Mouse (Mus musculus) thymus, postnatal 14 days (tissue): Measurements from ENCODE around the gene Mgat1.
A peak's percentile ranks its signal among the peaks of the same experiment; 100 is the strongest.

Source experiments
- DNase-seq: peaks from one replicate; pipeline ENCODE4 v3.0.0; 2021

Gene Mgat1

DNA sequence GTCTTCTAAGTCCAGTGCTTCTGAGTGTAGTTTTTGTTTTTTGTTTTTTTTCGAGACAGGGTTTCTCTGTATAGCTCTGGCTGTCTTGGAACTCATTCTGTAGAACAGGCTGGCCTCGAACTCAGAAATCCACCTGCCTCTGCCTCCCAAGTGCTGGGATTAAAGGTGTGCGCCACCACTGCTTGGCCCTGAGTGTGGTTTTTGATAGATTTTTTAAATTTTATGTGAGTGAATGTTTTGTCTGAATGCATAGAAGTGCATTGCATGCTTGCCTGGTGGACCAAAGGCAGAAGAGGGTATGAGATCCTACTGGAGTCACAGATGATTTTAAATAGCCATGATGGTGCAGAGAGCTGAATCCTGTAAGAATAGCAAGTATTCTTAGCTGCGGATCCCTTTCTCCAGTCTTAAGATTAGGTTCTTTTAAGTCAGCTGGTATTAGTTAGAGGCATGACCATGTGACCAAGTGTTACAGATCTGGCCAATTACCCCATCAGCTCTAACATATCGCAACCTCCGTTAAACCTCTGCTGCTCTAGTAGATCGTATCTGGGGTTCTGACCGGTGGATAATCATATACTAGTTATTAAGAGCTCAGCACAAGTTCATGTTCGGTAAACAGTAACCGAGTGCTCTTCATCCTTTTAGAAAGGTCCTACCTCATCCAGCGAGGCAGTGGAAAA is 906 bp upstream of the Mgat1 start:
- no peak for DNase-seq

DNA sequence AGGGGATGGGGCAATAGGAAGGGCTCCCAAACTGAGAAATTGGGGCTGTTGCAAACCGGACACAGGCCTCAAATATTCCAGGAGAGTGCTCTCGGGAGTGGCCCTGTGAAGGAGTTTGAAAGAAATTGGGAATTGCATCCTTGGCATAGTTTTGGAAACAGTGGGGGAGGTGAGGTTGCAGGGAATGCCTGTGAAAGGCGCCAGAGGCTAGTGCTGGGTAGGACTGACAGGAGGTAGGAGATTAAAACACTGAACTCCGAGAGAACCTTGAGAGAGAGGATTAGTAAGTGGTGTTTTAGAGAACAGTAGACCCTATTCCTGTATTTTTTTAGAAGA is 572 bp downstream of the Mgat1 start:
- DNase-seq, result no peak

DNA sequence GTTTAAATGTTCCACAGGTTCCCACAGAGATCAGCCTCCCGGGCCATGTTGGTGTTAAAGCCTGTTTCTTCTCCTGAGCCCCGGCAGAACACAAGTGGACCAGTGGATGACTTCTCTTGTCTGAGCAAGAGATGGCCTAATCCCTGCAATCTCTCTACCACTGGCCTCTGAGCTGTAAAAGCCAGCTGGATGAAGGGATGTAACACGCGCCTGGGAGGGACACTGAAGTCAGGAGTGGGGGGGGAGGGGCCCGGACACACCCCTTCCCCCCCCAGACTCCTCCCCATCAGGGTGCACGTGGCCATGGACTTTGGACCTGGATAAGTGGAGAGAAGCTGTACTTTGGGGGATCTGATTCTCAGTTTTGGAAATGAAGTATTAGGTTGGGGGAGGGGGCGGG is 1.2 kb downstream of the Mgat1 start:
- peak; percentile 46 for DNase-seq

DNA sequence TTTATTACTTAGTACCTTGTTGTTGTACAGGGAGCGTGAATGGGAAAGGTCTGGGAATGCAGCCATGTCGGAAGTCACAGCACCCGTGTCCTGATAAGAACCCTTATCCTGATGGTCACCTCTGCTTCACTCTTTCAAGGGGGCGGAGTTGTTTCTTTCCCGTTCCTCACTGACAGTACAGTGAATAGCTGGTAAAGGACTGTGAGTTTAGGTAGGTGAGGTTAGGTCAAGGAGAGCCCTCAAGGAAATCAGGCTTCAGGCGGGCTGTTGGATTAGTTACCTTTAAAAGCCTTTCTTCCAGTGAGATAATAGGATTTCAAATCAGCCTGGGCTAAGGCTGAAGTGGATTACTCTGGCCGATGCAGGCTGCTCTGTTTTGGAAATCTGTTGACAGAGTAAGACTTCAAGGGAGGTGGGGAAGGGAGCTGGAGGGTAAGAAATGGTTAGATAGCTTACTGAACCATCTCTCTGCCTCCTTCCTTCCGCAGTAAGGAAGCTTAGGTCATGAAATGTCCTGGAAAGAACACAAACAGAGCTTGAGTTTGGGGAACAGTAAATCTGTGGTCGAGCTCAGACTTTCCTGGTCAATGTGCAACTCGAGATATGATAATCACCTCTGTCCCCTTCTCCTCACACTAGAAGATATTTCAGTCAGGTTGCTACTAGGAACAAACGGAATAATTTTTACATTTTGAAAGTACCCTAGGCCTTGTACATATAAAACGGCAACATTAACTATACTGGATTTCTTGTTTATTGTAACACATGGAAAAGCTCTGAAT is 1.8 kb downstream of the Mgat1 start:
- DNase-seq, result no peak

DNA sequence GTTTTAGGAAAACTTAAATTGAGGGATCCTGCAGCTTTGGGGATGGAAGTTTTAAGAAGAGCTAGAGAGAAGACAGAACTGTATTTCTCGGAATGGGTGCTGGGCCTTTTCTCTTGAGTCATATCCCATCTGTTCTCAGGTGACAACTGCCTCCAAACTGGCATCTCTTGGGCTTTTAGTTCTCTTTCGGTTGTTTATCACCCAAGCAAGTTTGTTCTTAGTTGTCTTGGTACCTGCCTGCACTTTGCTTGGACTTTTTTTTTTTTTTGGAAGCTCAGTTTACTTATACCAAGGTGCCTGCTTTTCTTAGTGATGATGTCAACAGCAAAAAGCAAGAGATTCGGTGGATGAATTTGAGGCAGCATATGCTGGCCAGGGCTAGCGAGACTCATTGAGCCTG is 2.5 kb downstream of the Mgat1 start:
- DNase-seq, result no peak

DNA sequence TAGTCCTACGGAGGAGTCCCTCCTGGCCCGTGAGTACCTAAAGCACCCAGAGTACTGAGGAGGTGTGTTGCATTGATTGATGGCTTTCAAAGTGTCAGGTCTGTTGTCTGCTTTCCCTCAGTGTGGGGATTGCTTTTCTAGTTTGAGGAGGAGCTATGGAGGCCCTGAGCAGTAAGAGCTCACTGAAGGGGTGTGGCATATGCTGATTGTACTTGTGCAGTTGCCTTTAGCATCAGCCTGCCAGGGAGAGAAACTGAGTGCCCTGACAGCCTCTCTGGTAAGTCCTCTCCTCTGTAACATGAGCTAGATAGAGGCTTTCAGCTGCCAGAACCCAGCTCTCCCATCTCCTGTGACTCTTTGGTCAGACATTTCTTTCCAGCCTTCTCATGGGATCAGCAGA is 3.3 kb downstream of the Mgat1 start:
- peak; percentile 66 for DNase-seq

DNA sequence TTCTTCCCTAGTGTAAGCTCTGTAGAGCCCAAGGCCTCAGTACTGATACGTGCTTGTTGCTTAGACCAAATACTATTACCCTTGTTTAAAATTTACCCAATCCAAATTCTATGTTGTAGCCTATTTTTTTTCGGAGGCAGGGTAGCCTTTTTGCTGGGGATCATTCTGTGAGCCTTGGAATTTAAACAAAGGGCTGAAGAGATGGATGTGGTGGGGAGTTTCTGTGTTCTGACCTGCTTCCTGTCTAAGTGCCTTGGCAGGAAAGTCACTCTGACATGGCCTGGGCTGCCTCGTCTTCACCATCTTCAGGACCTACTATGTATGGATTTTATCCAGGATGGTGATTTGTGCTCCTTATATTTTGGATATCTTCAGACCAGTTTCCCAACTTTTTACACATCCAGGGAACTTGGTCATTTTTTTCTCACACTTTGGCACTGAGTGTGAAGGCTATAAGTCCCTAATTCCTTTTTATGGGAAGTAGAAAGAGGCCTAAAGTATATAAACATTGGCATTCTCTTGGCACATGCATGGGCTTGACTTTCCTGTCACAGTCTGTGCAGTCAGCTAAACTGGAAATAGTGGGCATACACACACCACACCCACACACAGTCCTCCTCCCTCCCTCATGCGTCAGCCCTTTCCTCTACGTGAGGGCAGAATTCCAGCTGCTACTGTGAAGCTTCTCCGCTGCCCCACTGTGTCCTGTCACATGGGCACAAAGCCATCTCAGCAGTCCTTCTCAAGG is 4.4 kb downstream of the Mgat1 start:
- peak; percentile 51 for DNase-seq

DNA sequence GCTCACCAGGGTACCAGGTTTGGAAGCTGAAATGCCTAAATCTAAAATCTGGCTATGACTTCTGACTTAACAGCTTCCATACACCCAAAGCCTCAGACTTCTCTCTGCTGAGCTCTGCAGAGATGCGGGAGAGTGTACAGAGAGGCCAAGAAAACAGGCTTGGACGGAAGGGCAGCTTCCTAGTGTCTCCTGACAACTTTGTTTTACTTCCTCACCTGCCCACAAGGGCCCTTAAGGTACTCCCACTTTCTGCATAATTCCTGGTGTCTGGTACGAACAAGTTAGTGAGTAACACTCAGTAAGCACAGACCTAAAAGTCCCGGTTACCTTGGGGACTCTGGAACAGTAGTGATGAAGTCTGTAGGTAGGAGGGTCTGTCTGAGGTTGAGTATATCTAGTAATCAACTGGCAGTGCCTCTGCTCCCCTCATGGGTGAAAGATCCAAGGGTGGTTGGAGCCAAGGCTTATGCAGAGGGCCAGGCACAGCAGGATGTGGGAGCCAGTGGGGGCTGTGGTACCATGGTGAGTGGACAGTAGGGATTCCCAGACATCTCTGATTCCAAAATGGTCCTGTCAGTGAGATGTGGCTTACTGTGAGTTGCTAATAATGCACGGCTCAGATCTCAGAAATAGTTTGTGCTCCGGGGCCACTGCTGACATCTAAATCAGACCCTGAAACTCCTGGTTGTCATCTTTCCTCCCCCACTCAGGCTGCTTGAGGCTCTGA is 5.1 kb downstream of the Mgat1 start:
- peak; percentile 39 for DNase-seq

DNA sequence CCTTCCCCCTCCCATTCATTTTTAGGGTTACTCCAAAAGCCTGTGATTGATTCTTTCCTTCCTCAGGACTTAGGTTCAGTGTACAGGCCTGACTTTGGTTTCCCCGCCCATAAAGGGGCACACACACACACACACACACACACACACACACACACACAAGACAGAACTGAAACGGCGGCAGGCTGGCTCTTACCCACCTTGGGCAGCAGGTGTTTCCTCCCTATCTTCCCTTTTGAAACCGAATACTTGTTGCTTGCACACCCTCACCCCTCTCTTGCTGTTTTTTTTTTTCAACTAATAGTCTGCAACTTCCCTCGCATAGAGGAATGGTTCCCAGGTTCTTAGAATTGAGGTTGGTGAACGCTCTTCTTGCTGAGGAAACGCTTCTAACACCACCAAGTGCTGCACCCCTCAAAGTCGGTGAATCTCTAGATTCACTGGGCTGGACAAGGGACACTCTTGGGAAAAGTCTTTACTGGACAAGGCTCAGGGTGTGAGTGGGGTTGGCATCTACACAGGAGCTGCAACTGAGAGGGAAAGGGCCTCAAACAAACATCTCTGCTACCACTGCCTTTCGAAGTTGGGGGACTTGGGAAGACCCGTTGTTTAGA is 5.9 kb downstream of the Mgat1 start:
- DNase-seq, result peak; percentile 86

DNA sequence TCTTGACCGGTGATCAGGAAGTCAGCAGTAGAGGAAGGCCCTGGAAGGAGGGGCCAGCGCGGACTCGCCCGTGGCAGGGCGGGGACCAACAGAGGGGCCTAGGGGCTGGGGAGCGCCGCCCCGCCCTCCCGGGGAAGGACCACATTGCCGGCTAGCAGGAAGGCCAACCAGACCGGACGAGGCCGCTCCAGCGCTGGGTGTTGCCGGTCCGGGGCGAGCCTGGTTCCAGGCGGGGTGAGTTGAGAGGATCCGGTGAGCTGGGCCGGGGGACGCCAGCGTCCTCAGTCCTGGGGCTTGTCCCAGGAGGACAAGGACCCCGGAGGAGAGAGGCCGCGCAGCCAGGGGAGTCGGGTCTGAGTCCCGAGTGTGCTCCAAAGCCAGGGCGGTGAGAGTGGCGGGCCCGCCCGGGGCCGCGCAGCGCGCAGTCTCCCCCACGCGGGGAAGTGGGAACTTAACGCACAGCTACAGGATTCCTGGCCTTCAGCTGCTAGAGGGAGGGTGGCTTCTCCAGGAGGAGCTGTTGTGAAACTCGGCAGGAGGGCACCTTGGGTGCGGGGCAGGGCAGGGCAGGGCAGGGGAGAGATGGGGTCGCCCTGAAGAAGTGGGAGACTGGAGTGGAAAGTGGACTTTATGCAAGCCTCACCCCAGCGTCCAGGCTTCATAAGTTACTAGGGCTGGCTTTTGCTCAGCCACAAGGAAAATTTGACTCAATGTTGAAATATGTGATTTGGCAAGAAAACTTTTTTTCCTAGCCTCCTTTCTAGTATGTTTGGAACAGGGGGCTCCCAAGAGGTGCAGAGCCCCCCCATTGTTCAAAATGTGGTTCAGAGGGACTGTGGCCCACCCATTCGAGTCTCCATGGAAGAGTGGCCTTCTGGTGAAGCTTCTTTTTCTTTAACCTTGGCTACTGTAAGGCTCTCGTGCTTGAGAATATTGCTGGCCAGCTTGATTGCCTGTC is 6.7 kb downstream of the Mgat1 start:
- DNase-seq, result peak; percentile 88

DNA sequence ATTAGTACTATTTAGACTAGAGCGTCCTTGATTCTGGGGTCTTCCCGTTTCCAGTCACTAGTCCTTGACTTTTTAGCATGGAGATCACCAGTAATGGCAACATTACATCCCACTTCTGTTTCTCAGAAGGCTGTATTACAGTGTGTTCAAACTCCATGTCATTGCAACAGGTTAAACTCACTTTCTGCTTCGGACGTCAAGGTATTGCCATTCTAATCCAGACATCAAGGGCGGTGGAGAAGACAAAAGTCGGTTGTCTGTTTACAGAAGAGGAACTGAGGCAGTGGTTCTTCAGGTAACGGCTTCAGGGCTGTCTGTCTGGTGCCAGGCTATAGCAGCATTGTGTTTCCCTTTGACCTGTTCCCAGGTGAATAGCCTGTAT is 7.4 kb downstream of the Mgat1 start:
- no peak for DNase-seq

DNA sequence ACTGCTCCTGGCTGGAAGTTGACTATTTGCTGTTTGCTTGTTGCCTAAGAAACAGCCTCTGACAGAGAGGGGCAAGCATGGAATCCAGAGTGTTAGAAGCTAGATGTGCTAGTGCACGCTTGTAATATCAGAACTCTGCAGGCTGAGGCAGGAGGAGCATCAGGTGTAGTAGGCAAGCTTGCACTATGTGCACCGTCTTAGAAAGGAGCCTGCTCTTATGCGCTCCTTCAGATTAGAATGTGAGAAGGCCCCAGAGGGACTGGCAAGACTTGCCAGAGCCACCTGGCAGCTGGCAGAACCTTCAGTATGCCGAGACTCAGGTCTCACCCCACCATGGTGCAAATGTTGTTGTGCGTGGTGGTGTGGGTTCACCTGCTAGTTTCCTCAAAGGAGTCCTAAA is 8.1 kb downstream of the Mgat1 start:
- DNase-seq, result peak; percentile 57

DNA sequence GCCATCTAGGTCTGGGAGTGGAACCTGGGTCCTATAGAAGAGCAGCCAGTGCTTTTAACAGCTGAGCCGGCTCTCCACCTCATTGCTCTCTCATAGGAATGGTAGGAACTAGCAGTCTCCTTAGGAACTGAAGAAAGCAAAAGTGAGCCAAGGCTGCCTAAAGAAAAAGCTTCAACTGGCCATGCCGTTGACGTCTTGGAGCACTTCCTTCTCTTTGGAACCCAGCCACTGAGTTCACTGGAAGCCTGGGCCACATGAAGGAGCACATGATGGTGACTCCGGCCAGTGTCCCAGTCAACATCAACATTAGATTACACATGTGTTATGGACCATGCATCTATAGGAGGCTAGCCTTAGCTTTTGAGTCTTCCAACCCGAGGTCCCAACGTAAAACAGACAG is 9.0 kb downstream of the Mgat1 start:
- no peak for DNase-seq

DNA sequence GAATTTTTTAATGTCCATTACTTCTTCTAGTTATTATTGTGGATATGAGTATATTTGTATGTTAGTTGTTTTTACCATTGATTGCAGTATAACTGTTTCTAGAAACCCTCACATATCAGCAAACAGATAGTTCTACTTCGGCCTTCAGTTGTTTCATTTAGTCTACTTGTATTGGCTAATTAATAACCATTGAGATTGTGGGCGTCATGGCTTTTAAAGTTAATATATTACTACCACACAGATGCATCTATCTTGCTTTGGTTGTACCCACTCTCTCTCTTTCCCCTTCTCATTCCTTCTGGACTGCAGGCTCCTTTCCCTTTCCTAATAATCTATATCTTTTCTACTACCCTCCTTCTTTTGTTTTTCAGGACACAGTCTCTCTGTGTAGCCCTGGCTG is 15.3 kb downstream of the Mgat1 start:
- no peak for DNase-seq

DNA sequence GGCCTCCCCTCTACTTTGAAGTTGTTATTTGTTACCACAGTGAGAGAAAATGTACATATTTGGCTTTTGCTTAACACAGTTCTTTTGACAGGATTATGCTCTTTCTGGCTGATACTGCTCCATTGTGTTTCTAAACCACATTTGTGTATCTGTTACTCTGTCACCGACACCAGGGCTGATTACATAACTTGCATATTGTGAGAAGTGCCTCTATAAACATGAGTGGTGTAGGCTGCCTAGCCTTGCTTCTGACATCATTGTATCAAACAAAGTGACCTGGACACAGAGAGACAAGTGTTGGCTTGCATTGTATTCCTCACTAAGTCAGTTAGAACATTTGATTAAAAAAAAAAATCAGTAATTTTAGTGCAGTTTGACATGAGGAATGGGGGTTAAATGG is 15.8 kb downstream of the Mgat1 start:
- DNase-seq, result no peak

DNA sequence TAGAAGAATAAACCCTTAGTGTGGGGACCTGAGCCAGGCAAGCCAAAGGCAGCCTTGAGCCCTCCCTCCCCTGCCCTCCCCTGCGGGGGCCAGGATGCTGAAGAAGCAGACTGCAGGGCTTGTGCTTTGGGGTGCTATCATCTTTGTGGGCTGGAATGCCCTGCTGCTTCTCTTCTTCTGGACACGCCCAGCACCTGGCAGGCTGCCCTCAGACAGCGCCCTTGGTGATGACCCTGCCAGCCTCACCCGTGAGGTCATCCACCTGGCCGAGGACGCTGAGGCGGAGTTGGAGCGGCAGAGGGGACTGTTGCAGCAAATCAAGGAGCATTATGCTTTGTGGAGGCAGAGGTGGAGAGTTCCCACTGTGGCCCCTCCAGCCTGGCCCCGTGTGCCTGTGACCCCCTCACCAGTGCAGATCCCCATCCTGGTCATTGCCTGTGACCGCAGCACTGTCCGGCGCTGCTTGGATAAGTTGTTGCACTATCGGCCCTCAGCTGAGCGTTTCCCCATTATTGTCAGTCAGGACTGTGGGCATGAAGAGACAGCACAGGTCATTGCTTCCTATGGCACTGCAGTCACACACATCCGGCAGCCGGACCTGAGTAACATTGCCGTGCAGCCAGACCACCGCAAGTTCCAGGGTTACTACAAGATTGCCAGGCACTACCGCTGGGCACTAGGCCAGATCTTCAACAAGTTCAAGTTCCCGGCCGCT is 16.8 kb downstream of the Mgat1 start:
- DNase-seq, result no peak

DNA sequence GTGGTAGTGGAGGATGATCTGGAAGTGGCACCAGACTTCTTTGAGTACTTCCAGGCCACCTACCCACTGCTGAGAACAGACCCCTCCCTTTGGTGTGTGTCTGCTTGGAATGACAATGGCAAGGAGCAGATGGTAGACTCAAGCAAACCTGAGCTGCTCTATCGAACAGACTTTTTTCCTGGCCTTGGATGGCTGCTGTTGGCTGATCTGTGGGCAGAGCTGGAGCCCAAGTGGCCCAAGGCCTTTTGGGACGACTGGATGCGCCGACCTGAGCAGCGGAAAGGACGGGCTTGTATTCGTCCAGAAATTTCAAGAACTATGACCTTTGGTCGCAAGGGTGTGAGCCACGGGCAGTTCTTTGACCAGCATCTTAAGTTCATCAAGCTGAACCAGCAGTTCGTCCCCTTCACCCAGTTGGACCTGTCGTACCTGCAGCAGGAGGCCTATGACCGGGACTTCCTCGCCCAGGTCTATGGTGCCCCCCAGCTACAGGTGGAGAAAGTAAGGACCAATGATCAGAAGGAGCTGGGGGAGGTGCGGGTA is 17.4 kb downstream of the Mgat1 start:
- DNase-seq, result no peak

DNA sequence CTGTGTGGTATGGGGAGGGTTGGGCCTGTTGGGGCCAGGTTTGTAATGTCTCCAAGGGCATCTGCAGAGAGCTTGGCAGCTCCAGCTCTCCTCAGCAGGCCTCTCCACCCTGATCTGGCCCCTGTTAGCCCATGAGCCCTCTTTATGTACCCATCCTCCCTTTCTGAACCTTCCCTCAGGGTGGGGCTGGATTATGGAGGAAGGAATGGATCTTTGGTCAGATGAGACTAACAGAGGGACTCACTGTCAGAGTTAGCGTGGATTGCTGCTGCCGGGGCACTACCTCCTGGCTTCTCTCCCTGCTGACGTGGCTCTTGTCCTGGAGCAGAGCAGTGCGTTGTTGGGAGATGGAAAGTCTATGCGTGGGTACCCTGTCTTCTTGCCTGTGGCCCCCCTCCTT is 18.3 kb downstream of the Mgat1 start:
- DNase-seq, result no peak

DNA sequence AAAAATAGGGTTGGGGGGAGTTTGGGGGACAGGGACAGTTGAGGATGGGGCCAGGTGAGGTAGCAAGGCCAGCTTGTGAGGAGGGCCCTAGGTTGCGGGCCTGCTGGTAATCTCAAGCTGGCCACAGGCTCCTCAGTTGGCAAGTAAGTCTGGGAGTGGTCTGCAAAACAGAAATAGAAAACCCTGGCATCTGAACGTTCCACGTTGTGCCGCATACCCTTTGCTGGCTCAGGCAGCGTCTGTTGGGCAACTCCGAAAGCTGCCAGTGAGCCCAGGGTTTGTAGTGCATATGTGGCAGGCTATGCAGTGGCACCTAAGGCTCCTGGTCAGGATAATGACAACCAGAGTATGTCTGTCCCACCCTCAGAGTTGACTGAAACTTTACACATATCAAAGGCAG is 19.2 kb downstream of the Mgat1 start:
- DNase-seq, result no peak

DNA sequence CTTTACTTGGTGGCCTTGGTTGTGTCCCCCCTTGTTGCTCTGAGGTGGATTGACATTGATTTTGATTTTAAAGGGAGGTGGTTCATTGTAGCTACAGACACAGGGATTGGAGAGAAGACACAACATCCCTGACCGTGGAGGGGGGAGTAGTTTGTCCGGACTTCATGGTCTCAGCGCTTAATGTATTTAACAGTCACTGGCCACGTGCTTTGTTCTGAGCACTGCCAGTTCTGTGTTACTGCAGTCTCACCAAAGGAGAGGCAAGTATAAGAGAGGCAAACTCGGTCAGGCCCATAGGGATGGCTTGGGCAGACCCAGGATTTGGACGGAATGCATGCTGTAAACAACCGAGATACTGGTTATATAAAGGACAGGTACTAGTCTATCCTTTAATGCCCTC is 20.1 kb downstream of the Mgat1 start:
- DNase-seq, result no peak

DNA sequence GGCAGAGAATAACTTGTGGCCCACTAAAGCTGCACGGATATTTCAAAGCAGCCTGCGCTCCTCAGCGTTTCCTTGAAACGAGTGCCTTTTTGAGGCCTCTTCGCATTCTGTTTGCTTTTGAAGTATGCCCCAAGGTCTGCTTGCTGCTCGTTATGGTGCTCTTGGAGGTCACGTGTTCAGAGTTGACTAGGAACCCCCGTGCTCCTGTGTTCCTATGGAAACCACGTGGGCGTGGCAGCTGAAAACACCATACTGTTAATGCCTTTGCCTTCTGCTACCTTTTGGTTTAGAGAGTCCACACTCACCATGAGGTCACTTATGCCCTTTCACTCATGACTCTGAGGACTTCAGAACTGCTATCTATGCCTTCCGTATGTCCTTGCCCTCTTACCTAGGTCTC is 20.6 kb downstream of the Mgat1 start:
- no peak for DNase-seq
